Mouse (Mus musculus): ENCODE results near the gene Stoml1. TPM values are rescaled to one million over a fixed set of nuclear protein-coding genes. Genes with fewer than 3 reads are reported as not detected.

Stoml1 gene
- polyA plus RNA-seq (2012; rRNA removed) = 38.8 and 52.2 TPM in 2 replicates

DNA sequence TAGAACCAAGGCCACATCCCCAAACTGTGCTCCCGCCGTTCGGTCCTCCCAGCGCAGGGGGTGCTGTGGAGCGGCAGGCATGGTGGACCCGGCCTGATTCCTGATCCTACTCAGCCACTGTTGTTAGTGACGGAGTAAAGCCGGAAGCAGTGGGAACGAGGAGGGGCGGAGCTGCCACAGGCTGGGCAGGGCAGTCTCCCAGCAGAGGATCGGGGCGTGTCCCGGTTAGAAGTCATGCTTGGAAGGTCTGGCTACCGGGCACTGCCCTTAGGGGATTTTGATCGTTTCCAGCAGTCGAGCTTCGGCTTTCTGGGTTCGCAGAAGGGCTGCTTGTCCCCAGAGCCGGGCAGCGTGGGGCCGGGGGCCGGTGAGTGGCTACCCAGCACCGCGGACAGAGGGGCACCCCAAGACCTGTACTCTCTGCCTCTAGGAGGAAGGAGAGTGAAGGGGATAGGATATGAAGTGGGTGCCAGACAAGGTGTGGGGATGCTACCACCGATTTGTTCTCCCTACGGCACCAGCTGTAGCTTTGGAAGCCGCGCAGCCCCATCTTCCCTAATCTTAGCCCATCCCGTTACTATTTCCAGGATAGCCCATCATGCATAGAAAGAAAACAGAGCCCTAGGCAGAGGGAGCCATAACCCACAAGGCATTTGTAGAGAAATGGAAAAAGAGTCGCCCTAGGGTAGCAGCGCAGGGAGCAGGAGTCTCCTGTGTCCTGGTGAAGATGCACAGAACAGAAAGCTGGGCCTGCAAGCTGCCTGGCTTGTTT, at the start of gene Stoml1:
Stoml1 (plus strand) TSS at position 132 of the 772 bp plus-strand sequence.
- TF ChIP-seq CTCF (IDR thresholded peaks at IDR 0.05; ENCODE audit: insufficient read depth, low read length) (peak; percentile 81), POLR2A (IDR thresholded peaks at IDR 0.05; ENCODE audit: borderline replicate concordance, extremely low read depth, low read depth, low read length) (peak; percentile 83; the same call in 1 of the 2 replicates)
- Histone ChIP-seq H3K4me3 (replicated peaks; ENCODE audit: extremely low read depth, low read depth, low read length) (peak within 1 kb of the TSS; percentile 75), H3K4me1 (ENCODE audit: control insufficient read depth, insufficient read depth, low read length) (peaks cover 4% of the 10 kb centered on the region)
- WGBS = 1% methylated on average over 31 of the region's 31 CpGs
- peak; percentile 94 for DNase-seq

DNA sequence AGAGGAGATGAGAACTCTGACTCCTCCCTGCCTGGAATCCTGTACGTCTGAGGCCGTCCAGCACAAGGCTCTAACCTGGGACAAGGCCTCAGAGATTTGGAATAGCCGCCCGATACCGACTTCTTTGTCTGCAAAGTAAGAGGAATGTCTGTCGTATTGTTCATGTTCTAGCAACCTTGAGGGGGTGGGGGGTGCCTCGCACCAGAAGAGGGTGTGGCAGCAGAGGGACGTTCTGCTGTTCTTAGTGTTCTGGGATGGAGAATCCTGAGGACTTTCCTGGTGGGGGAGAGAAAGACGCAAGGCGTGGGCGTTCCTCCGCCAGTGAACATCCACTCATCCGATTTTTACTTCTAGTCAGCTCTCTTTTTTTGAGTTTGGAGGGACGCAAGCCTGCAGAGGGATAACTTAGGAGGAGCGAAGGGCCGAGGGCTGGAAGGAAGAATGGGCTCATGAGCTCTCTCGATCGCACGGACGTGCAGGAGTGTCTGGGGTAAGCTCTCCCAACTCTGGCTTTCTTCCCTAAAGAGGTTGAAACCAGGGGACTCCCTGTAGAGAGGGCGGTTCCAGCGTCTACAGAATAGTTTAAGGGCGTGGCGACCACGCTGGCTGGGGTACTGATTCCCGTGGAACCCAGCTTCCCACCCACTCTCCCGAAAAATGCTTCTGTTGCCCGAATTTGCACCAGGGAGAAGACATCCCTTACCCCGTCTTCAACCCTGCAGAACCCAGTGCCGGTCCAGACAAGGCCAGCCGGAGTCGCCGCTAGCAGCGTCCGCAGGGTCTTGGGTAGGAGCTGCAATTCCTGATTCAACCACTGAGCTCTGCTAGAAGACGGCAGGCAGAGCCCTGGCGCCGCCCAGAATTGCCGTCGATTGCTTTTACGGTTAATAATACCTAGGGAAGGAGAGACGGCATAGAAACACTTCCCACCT, 49.2 kb upstream of the Stoml1 start, which contains the start of the genes Islr and Islr2:
Islr (minus strand) TSS at position 791 of the 932 bp plus-strand sequence.
Islr2 (minus strand) TSS at position 804 of the 932 bp plus-strand sequence.
- WGBS = 5% methylated on average over 42 of the region's 42 CpGs
- 0 out of 2 replicates have a peak, but pooled peaks cover 5% of the 10 kb centered on the region for H3K4me1 ChIP-seq (ENCODE audit: control insufficient read depth, insufficient read depth, low read length)
- peak; percentile 55 for TF ChIP-seq CTCF (IDR thresholded peaks at IDR 0.05; ENCODE audit: insufficient read depth, low read length)
- TF ChIP-seq POLR2A (IDR thresholded peaks at IDR 0.05; ENCODE audit: borderline replicate concordance, extremely low read depth, low read depth, low read length) = no peak
- DNase-seq = peak; percentile 56
- H3K4me3 ChIP-seq (replicated peaks; ENCODE audit: extremely low read depth, low read depth, low read length) = peak within 1 kb of the TSS; percentile 51

DNA sequence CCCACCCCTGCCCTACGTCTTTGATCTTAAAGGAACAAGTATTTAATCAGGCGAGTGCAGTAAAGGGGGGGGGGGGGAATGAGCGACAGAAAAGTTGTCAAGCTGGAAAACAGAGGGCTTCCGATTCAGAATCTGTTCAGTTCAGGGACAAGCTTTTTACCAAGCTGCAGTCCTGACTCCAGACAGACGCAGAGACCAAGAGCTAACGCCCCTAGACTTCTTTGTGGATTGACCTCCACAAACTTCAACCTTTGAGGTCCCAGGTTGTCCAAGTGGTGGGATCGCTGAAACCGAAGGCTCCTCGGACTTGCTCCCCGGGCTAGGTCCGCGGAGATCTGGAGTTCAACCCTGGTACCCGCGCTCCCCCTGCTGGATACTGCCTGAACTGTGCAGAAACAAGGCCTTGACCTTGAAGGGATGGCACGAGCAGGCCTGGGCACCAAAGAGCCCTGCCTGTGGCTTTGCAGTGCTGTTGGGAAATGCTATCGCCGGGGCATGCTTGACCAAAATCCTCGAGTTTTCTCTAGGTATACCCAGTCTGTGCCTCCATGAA, 48.4 kb upstream of the Stoml1 start:
- H3K4me1 ChIP-seq (ENCODE audit: control insufficient read depth, insufficient read depth, low read length) = 0 out of 2 replicates have a peak, but pooled peaks cover 5% of the 10 kb centered on the region
- peak overlapping the region; percentile 51 for H3K4me3 ChIP-seq (replicated peaks; ENCODE audit: extremely low read depth, low read depth, low read length)
- DNase-seq = peak; percentile 93
- WGBS = 2% methylated on average over 18 of the region's 18 CpGs
- TF ChIP-seq CTCF (IDR thresholded peaks at IDR 0.05; ENCODE audit: insufficient read depth, low read length) = peak; percentile 94
- TF ChIP-seq POLR2A (IDR thresholded peaks at IDR 0.05; ENCODE audit: borderline replicate concordance, extremely low read depth, low read depth, low read length) = no peak

DNA sequence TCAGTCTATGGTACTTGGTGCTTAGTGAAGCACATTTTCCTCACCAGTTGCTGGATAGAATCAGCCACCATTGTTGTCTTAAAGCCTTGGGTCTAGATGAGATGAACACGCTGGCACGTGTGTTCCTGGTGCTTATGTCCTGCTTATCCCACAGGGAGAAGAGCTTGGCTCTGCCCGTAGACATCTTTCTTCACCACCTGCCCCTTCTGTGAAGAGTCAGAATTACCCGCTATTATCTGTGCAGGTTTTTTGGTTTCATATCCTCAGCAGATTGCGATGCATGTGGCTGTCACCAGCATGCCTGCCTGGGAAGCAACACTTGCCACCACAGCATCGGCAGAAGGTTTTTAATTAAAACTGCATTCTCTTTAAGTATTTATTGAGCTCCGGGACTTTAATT, 47.0 kb upstream of the Stoml1 start:
- Histone ChIP-seq H3K4me1 (ENCODE audit: control insufficient read depth, insufficient read depth, low read length) (0 out of 2 replicates have a peak, but pooled peaks cover 5% of the 10 kb centered on the region), H3K4me3 (replicated peaks; ENCODE audit: extremely low read depth, low read depth, low read length) (no peak overlapping the region)
- 93% methylated on average over 7 of the region's 7 CpGs for WGBS
- no peak for TF ChIP-seq POLR2A (IDR thresholded peaks at IDR 0.05; ENCODE audit: borderline replicate concordance, extremely low read depth, low read depth, low read length)
- no peak for DNase-seq

DNA sequence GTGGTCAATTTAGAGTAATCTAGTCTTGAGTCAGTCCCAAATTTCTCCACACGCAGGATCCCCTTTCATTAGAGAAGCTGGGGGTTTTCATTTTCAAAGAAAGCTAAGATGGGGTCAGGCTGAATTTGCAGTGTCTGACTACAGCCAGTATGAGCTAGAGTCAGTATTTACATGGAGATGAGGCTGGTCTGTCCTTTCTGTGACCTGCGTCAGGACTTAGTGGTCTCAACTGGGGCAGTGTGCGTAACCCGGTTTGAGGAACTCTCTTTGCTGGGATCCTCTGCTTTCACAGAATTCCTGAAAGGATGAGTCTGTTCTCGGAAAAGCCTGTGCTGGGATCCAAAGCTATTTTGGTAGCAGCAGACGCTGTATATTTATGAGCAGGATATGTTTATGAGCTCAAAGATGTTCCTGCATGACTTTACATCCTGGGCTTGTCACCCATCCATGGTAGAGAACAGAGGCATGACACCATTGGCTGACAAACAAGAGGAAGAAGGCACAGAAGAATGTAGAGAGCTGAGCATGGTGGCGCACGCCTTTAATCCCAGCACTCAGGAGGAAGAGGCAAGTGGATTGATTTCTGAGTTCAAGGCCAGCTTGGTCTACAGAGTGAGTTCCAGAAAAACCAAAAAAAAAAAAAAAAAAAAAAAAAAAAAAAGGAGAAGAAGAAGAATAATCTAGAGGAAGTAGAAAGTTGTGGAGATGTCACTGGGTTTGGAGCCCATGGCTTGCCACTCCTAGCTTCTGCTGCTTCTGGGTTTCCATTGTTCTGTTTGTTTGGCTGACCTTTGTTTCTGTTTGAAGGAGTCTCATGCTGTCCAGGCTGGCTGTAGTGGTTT, 43.3 kb upstream of the Stoml1 start:
- no peak for DNase-seq
- no peak overlapping the region for H3K4me3 ChIP-seq (replicated peaks; ENCODE audit: extremely low read depth, low read depth, low read length)
- 60% methylated on average over 8 of the region's 8 CpGs for WGBS
- TF ChIP-seq CTCF (IDR thresholded peaks at IDR 0.05; ENCODE audit: insufficient read depth, low read length) = no peak
- no peak for TF ChIP-seq POLR2A (IDR thresholded peaks at IDR 0.05; ENCODE audit: borderline replicate concordance, extremely low read depth, low read depth, low read length)
- H3K4me1 ChIP-seq (ENCODE audit: control insufficient read depth, insufficient read depth, low read length) = no peaks in the 10 kb centered on the region

DNA sequence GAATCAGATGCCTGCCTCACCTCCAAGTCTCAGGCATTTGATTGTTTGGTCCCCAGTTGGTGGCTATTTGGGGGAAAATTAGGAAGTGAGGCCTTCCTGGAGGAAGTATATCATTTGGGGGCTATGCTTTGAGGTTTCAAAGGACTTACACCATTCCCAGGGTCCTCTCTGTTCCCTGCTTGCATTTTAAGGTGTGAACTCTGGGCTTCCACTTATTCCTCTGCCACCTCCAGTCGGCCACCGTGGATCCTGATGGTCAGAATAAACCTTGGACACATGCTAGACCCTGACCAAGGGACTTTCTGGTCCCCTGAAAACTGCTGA, 42.7 kb upstream of the Stoml1 start:
- DNase-seq = no peak
- no peak overlapping the region for H3K4me3 ChIP-seq (replicated peaks; ENCODE audit: extremely low read depth, low read depth, low read length)
- 43% methylated on average over 2 of the region's 2 CpGs for WGBS
- TF ChIP-seq CTCF (IDR thresholded peaks at IDR 0.05; ENCODE audit: insufficient read depth, low read length) (no peak), POLR2A (IDR thresholded peaks at IDR 0.05; ENCODE audit: borderline replicate concordance, extremely low read depth, low read depth, low read length) (no peak)
- H3K4me1 ChIP-seq (ENCODE audit: control insufficient read depth, insufficient read depth, low read length) = no peaks in the 10 kb centered on the region

DNA sequence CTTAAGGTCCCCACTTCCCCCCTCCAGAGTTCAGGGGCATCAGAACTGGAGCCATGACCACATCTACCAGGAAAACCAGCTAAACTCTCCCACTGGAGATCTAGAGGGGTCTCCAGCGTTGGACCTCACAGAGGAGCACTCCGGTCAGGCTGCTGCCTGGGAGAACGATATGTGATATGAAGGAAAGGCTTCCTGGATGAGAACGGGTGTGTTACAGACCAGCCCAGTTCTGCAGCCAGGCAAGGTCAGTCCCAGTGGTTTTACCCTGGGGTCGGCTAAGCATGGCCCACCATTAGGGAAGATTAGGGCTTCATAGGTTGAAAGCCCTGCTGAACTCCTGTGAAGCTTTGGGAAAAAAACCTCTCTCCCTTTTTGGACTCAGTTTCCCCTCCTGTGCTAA, 39.6 kb upstream of the Stoml1 start:
- WGBS = 65% methylated on average over 5 of the region's 5 CpGs
- no peak overlapping the region for H3K4me3 ChIP-seq (replicated peaks; ENCODE audit: extremely low read depth, low read depth, low read length)
- TF ChIP-seq CTCF (IDR thresholded peaks at IDR 0.05; ENCODE audit: insufficient read depth, low read length) = no peak
- no peak for TF ChIP-seq POLR2A (IDR thresholded peaks at IDR 0.05; ENCODE audit: borderline replicate concordance, extremely low read depth, low read depth, low read length)
- no peaks in the 10 kb centered on the region for H3K4me1 ChIP-seq (ENCODE audit: control insufficient read depth, insufficient read depth, low read length)
- no peak for DNase-seq

DNA sequence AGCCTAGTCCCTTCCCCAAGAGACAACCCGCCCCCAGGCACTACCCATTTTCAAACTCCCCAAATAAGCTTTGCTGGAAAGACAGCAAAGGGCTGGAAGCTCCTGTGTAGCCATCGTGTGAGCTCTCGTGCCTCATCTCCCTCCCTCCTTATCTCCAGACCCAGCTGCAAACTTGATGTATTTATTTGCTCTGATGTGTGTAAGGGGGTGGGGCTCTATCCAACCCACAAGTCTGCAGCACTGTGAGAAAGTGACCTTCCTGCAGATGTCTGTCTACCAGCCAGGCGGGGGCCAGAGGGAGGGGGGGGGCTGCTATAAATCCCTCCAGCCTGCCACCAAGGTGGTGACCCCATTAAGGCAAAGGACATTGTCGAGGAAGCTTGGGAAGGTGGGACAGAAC, 39.1 kb upstream of the Stoml1 start:
- no peak for TF ChIP-seq CTCF (IDR thresholded peaks at IDR 0.05; ENCODE audit: insufficient read depth, low read length)
- no peak for TF ChIP-seq POLR2A (IDR thresholded peaks at IDR 0.05; ENCODE audit: borderline replicate concordance, extremely low read depth, low read depth, low read length)
- WGBS = 18% methylated on average over 5 of the region's 5 CpGs
- no peak overlapping the region for H3K4me3 ChIP-seq (replicated peaks; ENCODE audit: extremely low read depth, low read depth, low read length)
- no peak for DNase-seq
- H3K4me1 ChIP-seq (ENCODE audit: control insufficient read depth, insufficient read depth, low read length) = no peaks in the 10 kb centered on the region

All from lung, adult 2 months (tissue).